Mouse (Mus musculus) liver, embryonic 14.5 days (tissue): ENCODE data around the gene Gm4858. TPM values are rescaled to one million over a fixed set of nuclear protein-coding genes. Genes with fewer than 3 reads are reported as not detected.
"Not testable (repeated sequence)": the region's sequence is repeated elsewhere in the genome, so short reads cannot be mapped to it uniquely, and the experiment has no call there.

Experiments used
- ATAC-seq: fragments of 200-750 bp; cut with Nextera tagmentation; 2 replicates; pipeline ENCODE4 v1.8.0; 2017; ENCODE audit warnings: moderate number of reproducible peaks, mild to moderate bottlenecking, moderate library complexity; ENCODE audit not compliant: insufficient read depth
- DNase-seq, 3 experiments: peaks; one replicate each; pipeline ENCODE4 v3.0.0-alpha.2; 2012 to 2013; ENCODE audit warnings: low read depth in 3 of 3, low spot score in 3 of 3
- H3K27ac ChIP-seq: fragments of 300-500 bp; sonication (generic); 2 replicates; pipeline ENCODE4 v1.5.1; 2014; ENCODE audit warnings: moderate library complexity, mild to moderate bottlenecking, control low read depth, inconsistent platforms
- H3K27me3 ChIP-seq: fragments of 300-500 bp; sonication (generic); 2 replicates; pipeline ENCODE4 v1.6.1; 2014; ENCODE audit warnings: mild to moderate bottlenecking, low read length, moderate library complexity; ENCODE audit not compliant: control insufficient read depth, insufficient read depth
- H3K36me3 ChIP-seq: fragments of 300-500 bp; sonication (generic); replicated peaks from 2 replicates; pipeline ENCODE4 v1.6.1; 2014; ENCODE audit warnings: low read depth; ENCODE audit not compliant: control insufficient read depth, insufficient read depth
- H3K4me1 ChIP-seq, 2 experiments: fragments of 200-500 bp in 1 of 2; fragments of 300-500 bp in 1 of 2; sonication (generic) in 1 of 2; replicated peaks; 2 replicates each; pipeline ENCODE4 v1.6.1; 2012 to 2014; ENCODE audit warnings: antibody characterized with exemption in 1 of 2, inconsistent platforms in 1 of 2, low read length in 1 of 2; ENCODE audit not compliant: control insufficient read depth in 2 of 2, insufficient read depth in 2 of 2
- H3K4me2 ChIP-seq: fragments of 300-500 bp; sonication (generic); 2 replicates; pipeline ENCODE4 v1.6.1; 2014; ENCODE audit warnings: low read depth, mild to moderate bottlenecking, control low read depth, moderate library complexity
- H3K4me3 ChIP-seq, 2 experiments: fragments of 200-500 bp in 1 of 2; fragments of 300-500 bp in 1 of 2; sonication (generic) in 1 of 2; 2 replicates each; pipeline ENCODE4 v1.5.1; 2012 to 2014; ENCODE audit warnings: low read depth in 2 of 2, low read length in 2 of 2, mild to moderate bottlenecking in 2 of 2, control low read depth in 1 of 2, inconsistent platforms in 1 of 2, moderate library complexity in 1 of 2; ENCODE audit not compliant: insufficient read depth in 1 of 2
- H3K9ac ChIP-seq: fragments of 300-500 bp; sonication (generic); replicated peaks from 2 replicates; pipeline ENCODE4 v1.6.1; 2014; ENCODE audit warnings: mild to moderate bottlenecking, control low read depth, moderate library complexity
- H3K9me3 ChIP-seq: fragments of 300-500 bp; sonication (generic); 2 replicates; pipeline ENCODE4 v1.6.1; 2016; ENCODE audit warnings: low read length, mixed read lengths; ENCODE audit not compliant: control insufficient read depth
- CTCF ChIP-seq: IDR thresholded peaks from 2 replicates; pipeline ENCODE4 v1.5.1; 2016; ENCODE audit warnings: antibody characterized with exemption, low read depth, control low read depth
- EP300 ChIP-seq: IDR thresholded peaks from 2 replicates; pipeline ENCODE4 v1.6.1; 2016; ENCODE audit warnings: antibody characterized with exemption, low read depth
- WGBS: fragments of 180-500 bp; shearing (Covaris S2); extraction: QIAGEN DNeasy Blood & Tissue Kit; methylation state at CpG from one replicate; pipeline ENCODE4 v1.1.7; 2014; ENCODE audit not compliant: insufficient replicate concordance; 5-methylcytosine and 5-hydroxymethylcytosine counted together
- polyA plus RNA-seq, 2 experiments: library from polyadenylated mRNA; depleted of rRNA in 1 of 2; stranded (reverse) in 1 of 2; unstranded in 1 of 2; fragments of >200 nt; fragmentation: Nextera tagmentation in 1 of 2; extraction: Ambion mirVana in 1 of 2; gene quantifications; 2 replicates each; pipeline versions ENCODE4 v1.2.1 to v1.2.3; 2012 to 2014

Gene Gm4858
- polyA plus RNA-seq, 2 experiments: not detected

GRCm38 (mm10) chr3:93031450-93031849 is 37.2 kb upstream of the Gm4858 start:
- Histone ChIP-seq H3K4me2 (no peak overlapping the region), H3K27ac (no peak overlapping the region), H3K27me3 (no peaks in the 10 kb centered on the region), H3K36me3 (no peaks in the 10 kb centered on the region), H3K9me3 (no peaks in the 10 kb centered on the region), H3K9ac (no peak overlapping the region), H3K4me3 (no peak overlapping the region), H3K4me1 (no peaks in the 10 kb centered on the region)
- 40% methylated on average over 5 of the region's 5 CpGs for WGBS
- no peak for ATAC-seq
- DNase-seq: peak in 1 of 3 experiments; percentile 4
- TF ChIP-seq EP300 (no peak), CTCF (peak; percentile 50)

- DNase-seq (no peak), ATAC-seq (no peak)
- no peaks in the 10 kb centered on the region for H3K9me3 ChIP-seq
- H3K27me3 ChIP-seq: no peaks in the 10 kb centered on the region
- 70% methylated on average over 1 of the region's 1 CpGs for WGBS
- H3K27ac ChIP-seq: no peak overlapping the region
- no peak overlapping the region for H3K9ac ChIP-seq
- H3K36me3 ChIP-seq: no peaks in the 10 kb centered on the region
- H3K4me3 ChIP-seq: no peak overlapping the region
- H3K4me1 ChIP-seq: no peaks in the 10 kb centered on the region
- no peak for TF ChIP-seq EP300
- TF ChIP-seq CTCF: no peak
- H3K4me2 ChIP-seq: no peak overlapping the region
Measured at GRCm38 (mm10) chr3:93050182-93050581, 18.4 kb upstream of the Gm4858 start.

GRCm38 (mm10) chr3:93052826-93053474 is 15.7 kb upstream of the Gm4858 start:
- no peak for ATAC-seq

GRCm38 (mm10) chr3:93086631-93087030 is 18.0 kb downstream of the Gm4858 start:
- 54% methylated on average over 2 of the region's 2 CpGs for WGBS
- no peak overlapping the region for H3K27ac ChIP-seq
- DNase-seq (no peak), ATAC-seq (no peak)
- no peaks in the 10 kb centered on the region for H3K9me3 ChIP-seq
- no peaks in the 10 kb centered on the region for H3K27me3 ChIP-seq
- no peak overlapping the region for H3K9ac ChIP-seq
- no peaks in the 10 kb centered on the region for H3K36me3 ChIP-seq
- no peaks in the 10 kb centered on the region for H3K4me1 ChIP-seq
- TF ChIP-seq CTCF (no peak), EP300 (no peak)
- H3K4me2 ChIP-seq: no peak overlapping the region
- H3K4me3 ChIP-seq: no peak overlapping the region

More at GRCm38 (mm10) chr3:93052826-93053474, 15.7 kb upstream of the Gm4858 start:
- no peak for DNase-seq
- 41% methylated on average over 10 of the region's 10 CpGs for WGBS
- H3K9me3 ChIP-seq: no peaks in the 10 kb centered on the region
- no peak overlapping the region for H3K4me3 ChIP-seq
- no peak overlapping the region for H3K4me2 ChIP-seq
- H3K4me1 ChIP-seq: no peaks in the 10 kb centered on the region
- H3K27me3 ChIP-seq: no peaks in the 10 kb centered on the region
- no peak overlapping the region for H3K27ac ChIP-seq
- H3K36me3 ChIP-seq: no peaks in the 10 kb centered on the region
- TF ChIP-seq CTCF (peak; percentile 55), EP300 (no peak)
- H3K9ac ChIP-seq: no peak overlapping the region

- TF ChIP-seq CTCF: peak; percentile 13; the same call in 1 of the 2 replicates
- H3K27ac ChIP-seq, H3K9ac ChIP-seq, ATAC-seq, H3K4me1 ChIP-seq, DNase-seq, H3K36me3 ChIP-seq, H3K4me2 ChIP-seq, H3K27me3 ChIP-seq, H3K4me3 ChIP-seq, H3K9me3 ChIP-seq: not testable (repeated sequence)
- WGBS: 13% methylated on average over 1 of the region's 1 CpGs
Measured at GRCm38 (mm10) chr3:93093581-93093980, 25.0 kb downstream of the Gm4858 start.
